Mouse (Mus musculus) kidney, postnatal 10 days (tissue): Measurements from ENCODE around the gene Cpsf3.

Experiments
- DNase-seq: peaks from one replicate; pipeline ENCODE4 v3.0.0; 2021; ENCODE audit warnings: mixed read lengths

Gene Cpsf3

DNA sequence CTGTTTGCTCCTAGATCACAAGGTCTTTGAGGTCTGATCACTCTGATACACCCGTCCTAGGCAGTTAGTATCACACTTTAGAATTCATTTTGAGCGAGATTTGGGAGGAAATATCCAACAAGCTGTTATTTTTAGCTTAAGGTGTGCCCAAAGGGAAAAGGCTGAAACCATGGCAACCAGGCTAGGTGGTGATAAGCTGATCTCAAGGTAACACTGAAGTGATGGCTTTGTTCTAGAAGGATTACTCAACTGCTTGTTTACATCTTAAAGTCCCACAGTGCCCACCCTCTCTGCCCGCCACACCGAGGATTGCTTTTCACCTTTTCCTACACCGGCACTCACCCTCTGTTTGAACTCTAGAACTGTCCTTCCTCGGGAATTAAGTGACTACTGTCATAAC is 4.5 kb downstream of the Cpsf3 start:
- DNase-seq, result no peak

- DNase-seq, result no peak
Measured at GRCm38 (mm10) chr12:21298856-21299255, 13.7 kb downstream of the Cpsf3 start.

DNA sequence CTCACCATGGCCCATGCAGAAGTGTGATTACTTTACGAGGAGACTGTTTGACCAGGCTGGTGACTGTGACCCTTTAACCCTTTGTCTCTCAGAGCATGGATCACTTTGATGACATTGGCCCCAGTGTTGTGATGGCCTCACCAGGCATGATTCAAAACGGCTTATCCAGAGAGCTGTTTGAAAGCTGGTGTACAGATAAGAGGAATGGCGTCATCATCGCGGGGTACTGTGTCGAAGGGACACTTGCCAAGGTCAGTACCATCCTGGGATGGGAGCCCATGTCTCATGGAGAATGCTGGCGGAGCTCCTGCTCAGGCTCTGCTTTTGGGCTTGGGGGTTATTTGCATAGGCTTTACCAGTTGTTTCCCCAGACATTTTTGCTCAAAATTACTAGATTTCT is 16.1 kb downstream of the Cpsf3 start:
- DNase-seq, result no peak

DNA sequence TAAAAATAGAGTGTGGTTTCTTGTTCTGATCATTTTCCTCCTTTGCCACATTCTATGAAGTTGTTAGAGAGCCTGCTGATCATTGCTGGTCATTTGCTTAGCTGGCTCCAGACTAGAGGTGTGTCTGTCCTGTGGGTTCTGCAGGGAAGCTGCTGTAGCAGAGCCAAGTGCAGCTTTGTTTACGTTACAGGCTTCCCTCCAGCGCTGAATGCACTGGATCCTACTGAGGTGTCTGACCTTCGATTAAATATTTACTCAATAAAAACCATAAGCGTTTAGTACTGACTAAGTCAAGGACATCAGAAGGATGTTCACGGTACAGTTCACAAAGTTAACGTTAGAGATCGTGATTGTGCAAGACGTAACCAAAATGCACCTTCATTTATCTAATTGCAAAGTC is 16.7 kb downstream of the Cpsf3 start:
- DNase-seq, result peak; percentile 50

GRCm38 (mm10) chr12:21302361-21302783 is 17.2 kb downstream of the Cpsf3 start:
- DNase-seq, result peak; percentile 52

DNA sequence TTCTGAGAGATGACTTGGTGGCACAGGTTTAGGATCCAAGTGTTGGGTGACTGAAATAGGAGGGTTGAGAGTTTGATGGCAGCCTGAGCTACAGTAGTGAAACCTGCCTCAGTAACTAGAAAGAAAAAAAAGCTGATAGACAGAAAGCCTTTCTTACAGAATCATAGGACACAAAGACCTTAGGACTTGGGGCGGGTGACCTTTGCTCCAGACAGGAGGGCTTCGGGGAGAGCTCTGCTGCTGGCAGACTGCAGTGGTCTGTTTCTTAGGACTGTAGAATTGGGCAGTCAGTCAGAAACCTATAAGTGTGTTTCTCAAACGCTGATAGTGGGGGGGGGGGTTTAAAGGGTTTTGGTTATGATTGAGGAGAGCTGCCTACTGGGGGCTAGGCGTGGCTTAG is 20.6 kb downstream of the Cpsf3 start:
- DNase-seq, result peak; percentile 46

- no peak for DNase-seq
Measured at GRCm38 (mm10) chr12:21306721-21307120, 21.5 kb downstream of the Cpsf3 start.

- peak; percentile 54 for DNase-seq
Measured at GRCm38 (mm10) chr12:21312201-21312600, 27.0 kb downstream of the Cpsf3 start.

DNA sequence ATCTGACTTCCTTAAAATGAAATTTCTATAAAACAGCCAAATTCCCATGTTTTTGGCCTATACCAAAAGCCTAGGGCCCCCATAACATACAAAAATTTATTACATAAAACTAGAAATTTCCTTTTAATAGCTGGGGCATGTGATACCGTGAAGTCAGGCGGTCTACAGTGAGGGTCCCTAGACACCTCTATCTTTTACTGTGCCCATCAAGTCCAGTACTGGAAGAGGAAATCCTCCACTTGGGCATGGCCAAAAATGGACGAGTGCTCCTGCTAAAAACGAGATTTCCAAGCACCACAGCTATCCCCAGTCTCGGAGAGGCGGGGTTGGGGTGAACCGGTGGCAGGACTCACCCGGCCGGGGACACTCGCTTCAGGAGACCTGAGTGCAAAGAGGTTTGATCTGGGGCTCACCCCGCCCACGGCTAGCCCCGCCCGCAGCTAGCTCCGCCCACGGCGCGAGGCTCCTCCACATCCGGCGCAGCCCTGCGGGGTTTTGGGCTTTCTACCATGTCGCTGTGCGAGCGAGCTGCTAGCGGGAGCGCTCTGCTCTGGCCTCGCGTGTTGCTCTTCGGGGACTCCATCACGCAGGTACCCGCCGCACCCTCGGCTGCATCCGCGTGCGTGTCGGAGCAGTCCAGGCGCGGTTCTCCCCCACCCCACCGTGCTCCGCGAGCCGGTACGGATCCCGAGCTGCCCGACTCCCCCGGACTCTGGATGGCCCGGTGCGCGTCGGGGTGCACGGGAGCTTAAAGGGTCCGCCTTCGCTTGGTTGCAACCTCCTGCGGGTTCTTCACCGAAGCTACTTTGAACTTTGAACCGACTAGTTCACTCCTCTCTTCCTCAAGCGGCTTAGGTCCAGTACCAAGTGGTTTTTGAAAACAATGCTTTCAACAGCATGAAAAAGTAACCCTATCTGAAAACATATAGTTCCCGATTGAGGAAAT is 31.0 kb downstream of the Cpsf3 start, which contains the start of gene Iah1:
Gene Iah1, plus strand, starts transcription at position 467 of the 946 bp plus-strand sequence.
- peak; percentile 92 for DNase-seq

GRCm38 (mm10) chr12:21316869-21317265 is 31.7 kb downstream of the Cpsf3 start:
- DNase-seq, result no peak

GRCm38 (mm10) chr12:21318143-21318895 is 33.1 kb downstream of the Cpsf3 start:
- DNase-seq, result peak; percentile 83

- no peak for DNase-seq
Measured at GRCm38 (mm10) chr12:21320317-21320716, 35.1 kb downstream of the Cpsf3 start.

DNA sequence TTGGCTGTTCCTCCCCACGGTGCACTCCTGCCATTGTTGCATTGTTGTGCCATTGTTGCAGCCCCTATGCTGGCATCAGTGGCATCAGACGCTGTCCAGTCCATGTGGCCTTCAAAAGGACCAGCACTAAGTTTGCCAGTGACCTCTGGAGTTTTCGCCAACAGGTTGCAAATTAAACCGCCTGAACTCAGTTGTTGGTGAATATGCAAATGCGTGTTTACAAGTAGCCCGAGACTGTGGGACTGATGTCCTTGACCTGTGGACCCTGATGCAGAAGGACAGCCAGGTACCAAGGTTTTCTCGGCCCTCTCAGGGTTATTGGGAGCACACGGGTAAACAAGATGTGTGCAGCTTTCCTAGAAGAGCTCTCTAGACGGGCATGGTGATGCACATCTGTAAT is 36.0 kb downstream of the Cpsf3 start:
- no peak for DNase-seq

DNA sequence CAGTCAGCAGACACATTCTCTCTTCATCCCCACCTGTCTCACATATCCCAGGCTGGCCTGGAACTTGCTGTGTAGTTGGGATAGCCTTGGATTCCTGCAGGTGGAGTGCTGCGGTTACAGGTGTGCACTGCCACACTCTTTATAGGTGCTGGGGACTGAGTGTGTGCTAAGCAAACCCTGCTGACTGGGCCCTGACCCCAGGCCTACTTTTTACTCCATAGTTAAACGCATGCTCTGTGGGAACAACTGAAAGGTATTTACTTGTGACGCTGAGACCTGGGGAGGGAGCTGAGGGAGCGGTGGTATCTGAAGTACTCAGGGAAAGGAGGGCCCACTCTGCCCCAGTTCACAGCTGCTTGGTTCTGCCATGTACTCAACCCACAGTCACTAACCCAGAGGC is 37.1 kb downstream of the Cpsf3 start:
- DNase-seq, result no peak

- no peak for DNase-seq
Measured at GRCm38 (mm10) chr12:21322856-21323255, 37.7 kb downstream of the Cpsf3 start.

GRCm38 (mm10) chr12:21324101-21324500 is 38.9 kb downstream of the Cpsf3 start:
- DNase-seq, result no peak

DNA sequence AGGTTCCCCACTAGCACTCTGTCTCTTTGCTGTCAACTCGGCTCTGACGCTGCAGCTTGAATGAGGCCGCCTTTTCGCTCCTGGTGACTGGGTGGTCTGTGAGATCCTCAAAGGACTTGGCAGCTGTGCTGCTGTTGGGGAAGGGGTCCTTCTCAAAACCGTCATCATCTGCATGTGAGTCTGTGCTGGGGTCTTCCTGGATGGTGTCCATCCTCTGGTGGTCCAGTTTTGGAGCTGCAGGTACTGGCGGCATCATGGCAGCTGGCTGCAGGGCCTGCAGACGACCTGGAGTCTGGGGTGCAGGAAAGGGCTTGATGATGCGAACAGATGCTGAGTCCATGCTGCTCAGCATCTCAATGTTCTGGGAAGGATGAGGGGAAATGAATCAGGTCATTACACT is 40.1 kb downstream of the Cpsf3 start:
- no peak for DNase-seq

GRCm38 (mm10) chr12:21326325-21326724 is 41.1 kb downstream of the Cpsf3 start:
- no peak for DNase-seq

DNA sequence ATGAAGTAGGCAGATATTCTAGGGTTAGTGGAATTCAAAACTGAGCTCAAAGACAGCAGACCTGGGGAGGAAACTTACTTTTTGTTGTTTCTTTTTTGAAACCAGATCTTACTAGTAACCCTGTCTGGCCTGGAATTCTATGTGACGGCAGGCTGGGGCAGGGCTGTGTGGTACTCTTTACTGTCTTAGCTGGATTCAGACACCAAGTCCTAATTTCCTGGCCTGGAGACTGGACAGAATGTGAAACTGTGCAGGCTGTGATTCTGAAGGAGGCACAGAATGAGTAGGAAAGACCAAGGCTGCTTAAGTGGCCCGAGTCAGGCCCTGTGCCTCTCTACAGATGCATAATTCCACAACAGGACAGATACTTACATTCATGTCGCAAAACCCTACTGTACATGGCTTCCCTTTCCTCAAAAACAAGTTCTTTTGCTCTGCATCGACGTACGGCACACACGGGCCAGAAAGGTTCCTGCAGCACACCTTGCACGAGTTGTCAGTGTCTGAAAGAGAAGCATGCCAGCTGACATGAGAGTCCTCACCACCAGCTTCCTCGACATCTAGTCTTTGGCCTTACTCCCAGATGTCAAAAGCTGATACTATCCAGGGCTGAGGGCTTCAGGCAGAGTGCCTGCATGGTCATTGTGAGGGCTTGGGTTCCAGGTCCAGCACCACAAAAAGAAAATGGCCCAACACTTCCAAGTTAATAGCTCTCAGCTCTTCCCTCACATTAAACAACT is 44.6 kb downstream of the Cpsf3 start:
- DNase-seq, result no peak

DNA sequence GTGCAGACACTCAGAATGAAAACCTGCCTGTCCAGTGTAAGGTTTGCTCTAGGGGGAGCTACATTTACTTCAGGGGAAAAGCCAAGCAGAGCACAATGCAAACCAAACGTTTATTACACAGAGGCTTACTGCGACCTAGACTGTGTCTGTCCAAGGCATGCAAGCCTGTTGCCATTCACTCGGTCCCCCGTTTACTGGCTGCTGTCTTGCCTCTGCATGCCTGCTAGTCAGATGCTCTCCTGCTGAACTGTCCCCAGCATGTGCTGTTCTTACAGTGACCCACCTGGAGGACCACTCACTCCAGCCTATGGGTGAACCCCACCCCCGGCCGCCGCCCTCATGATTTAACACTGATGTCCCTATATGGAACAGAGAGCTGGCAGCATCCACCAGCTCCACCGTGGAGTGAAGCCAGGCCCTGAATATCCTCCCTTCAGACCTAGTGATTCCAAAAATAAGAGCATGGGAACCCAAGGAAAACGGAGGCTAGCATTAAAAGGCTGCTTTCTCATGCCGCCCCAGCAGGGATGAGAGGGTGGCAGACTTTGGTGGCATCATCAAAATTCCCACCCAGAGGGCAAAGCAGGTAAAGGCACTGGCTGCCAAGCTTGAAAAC is 45.9 kb downstream of the Cpsf3 start:
- DNase-seq, result no peak

DNA sequence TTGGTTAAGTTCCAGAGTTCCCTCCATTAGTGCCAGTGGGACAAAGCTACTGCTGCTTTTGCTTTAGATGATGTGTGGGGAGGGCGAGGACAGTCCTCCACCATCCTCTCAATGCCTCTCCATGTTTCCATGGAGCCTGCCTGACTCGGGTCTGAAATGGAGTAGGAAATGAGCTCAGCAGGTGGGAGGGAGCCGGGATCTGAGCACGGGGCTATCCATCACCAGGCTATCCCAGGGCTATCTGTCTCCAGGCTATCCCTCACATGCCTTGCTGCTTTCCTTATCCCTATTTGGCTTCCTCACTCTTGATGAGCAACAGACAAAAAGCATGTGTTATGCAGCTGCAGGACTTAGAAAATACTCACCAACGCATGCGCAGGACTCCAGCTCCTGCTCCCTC is 46.5 kb downstream of the Cpsf3 start:
- no peak for DNase-seq

GRCm38 (mm10) chr12:21333021-21333420 is 47.8 kb downstream of the Cpsf3 start:
- no peak for DNase-seq

GRCm38 (mm10) chr12:21333766-21334165 is 48.6 kb downstream of the Cpsf3 start:
- DNase-seq, result no peak
